Mouse (Mus musculus) bone marrow, adult 2 months (tissue): ENCODE data around the gene Slc4a8.

Source experiments
- CTCF ChIP-seq: fragments of 200-500 bp; IDR thresholded peaks from 2 replicates; pipeline ENCODE4 v1.5.1; 2011; ENCODE audit warnings: low read length, control low read depth; ENCODE audit not compliant: control insufficient read depth, insufficient read depth
- POLR2A ChIP-seq: fragments of 200-500 bp; IDR thresholded peaks from 2 replicates; pipeline ENCODE4 v1.6.1; 2011; ENCODE audit warnings: low read depth, mild to moderate bottlenecking, control low read depth, low read length, borderline replicate concordance; ENCODE audit not compliant: control insufficient read depth

GRCm38 (mm10) chr15:100720066-100720465 lies 41.5 kb upstream of the Slc4a8 start:
- TF ChIP-seq CTCF (no peak), POLR2A (no peak)
